Mouse (Mus musculus) ES-E14 (cell line): ENCODE data around the gene Zfp26.

Source experiments
- HCFC1 ChIP-seq: IDR thresholded peaks from 2 replicates; pipeline ENCODE4 v1.6.1; 2012; ENCODE audit warnings: low read length, inconsistent platforms, borderline replicate concordance; ENCODE audit not compliant: insufficient read depth
- MAFK ChIP-seq: IDR thresholded peaks from 2 replicates; pipeline ENCODE4 v1.6.1; 2014; ENCODE audit warnings: mild to moderate bottlenecking, low read depth, low read length, inconsistent platforms; ENCODE audit not compliant: insufficient read depth
- ZC3H11A ChIP-seq: IDR thresholded peaks from 2 replicates; pipeline ENCODE4 v1.6.1; 2012; ENCODE audit warnings: low read depth, mild to moderate bottlenecking, inconsistent platforms, low read length, borderline replicate concordance

DNA sequence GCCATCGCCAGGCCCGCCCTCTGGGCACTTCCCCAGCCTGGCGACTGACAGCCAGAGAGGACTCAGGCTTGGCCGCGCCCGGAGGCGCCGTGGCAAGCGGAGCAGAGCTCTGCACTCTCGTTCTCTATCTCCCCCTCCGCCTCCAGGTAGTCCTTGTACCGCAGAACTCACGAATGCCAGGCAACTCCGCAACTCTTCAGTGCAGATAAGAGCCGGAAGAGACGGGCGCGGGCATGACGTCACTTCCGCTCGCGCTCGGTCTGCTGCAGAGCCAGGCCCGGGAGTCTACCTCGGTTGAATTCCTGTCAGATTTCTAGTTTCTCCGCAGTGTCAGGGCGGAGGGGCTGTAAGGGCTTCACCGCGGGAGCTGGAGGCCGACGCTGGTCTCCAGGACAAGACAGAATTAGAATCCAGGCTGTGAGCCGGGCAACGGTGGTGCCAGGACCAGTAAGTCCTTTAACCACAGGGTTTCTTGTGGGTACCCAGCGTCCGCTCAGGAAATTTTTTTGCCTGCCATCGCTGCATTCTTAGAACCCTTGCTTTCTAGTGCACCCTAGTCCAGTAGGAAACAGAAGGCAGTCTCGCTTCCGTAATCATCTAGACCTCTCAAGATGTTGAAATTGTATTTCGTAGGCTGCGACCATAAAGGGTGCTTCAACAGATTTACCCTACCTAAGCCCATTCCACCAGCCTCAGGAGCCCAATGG lies 32.7 kb upstream of the Zfp26 start, which contains the start of gene Zfp426:
- no peak for TF ChIP-seq MAFK
- peak; percentile 55; the same call in 1 of the 2 replicates for TF ChIP-seq HCFC1
- TF ChIP-seq ZC3H11A: no peak
